Mouse (Mus musculus): Measurements from ENCODE around the gene Cacnb4.

Cacnb4 gene

GRCm38 (mm10) chr2:52516534-52516933 lies 160.1 kb downstream of the Cacnb4 start:
- DNase-seq = no peak

GRCm38 (mm10) chr2:52512865-52513388 lies 163.7 kb downstream of the Cacnb4 start:
- no peak for DNase-seq

GRCm38 (mm10) chr2:52512206-52512605 lies 164.4 kb downstream of the Cacnb4 start:
- peak in 1 of 2 experiments; percentile 35 for DNase-seq

- DNase-seq = peak; percentile 35 to 42
Observed at GRCm38 (mm10) chr2:52511799-52512198, 164.8 kb downstream of the Cacnb4 start.

- no peak for DNase-seq
Observed at GRCm38 (mm10) chr2:52509779-52510500, 166.7 kb downstream of the Cacnb4 start.

- DNase-seq = no peak
Observed at GRCm38 (mm10) chr2:52505164-52505563, 171.5 kb downstream of the Cacnb4 start.

GRCm38 (mm10) chr2:52504762-52505161 lies 171.9 kb downstream of the Cacnb4 start:
- peak; percentile 56 to 59 for DNase-seq

GRCm38 (mm10) chr2:52499849-52500262 lies 176.8 kb downstream of the Cacnb4 start:
- peak; percentile 39 to 47 for DNase-seq

GRCm38 (mm10) chr2:52499101-52499537 lies 177.5 kb downstream of the Cacnb4 start:
- peak; percentile 60 to 76 for DNase-seq

GRCm38 (mm10) chr2:52495097-52495694 lies 181.4 kb downstream of the Cacnb4 start:
- no peak for DNase-seq

- no peak for DNase-seq
Observed at GRCm38 (mm10) chr2:52494274-52494673, 182.4 kb downstream of the Cacnb4 start.

GRCm38 (mm10) chr2:52492867-52493266 lies 183.8 kb downstream of the Cacnb4 start:
- no peak for DNase-seq

- DNase-seq = no peak
Observed at GRCm38 (mm10) chr2:52489840-52490239, 186.8 kb downstream of the Cacnb4 start.

GRCm38 (mm10) chr2:52483496-52483895 lies 193.1 kb downstream of the Cacnb4 start:
- no peak for DNase-seq

- DNase-seq = no peak
Observed at GRCm38 (mm10) chr2:52480476-52480875, 196.2 kb downstream of the Cacnb4 start.

GRCm38 (mm10) chr2:52478501-52478900 lies 198.1 kb downstream of the Cacnb4 start:
- no peak for DNase-seq

GRCm38 (mm10) chr2:52477550-52477907 lies 199.1 kb downstream of the Cacnb4 start:
- DNase-seq = no peak

GRCm38 (mm10) chr2:52476801-52477549 lies 199.7 kb downstream of the Cacnb4 start:
- no peak for DNase-seq

GRCm38 (mm10) chr2:52475854-52476253 lies 200.8 kb downstream of the Cacnb4 start:
- peak; percentile 76 to 79 for DNase-seq

- DNase-seq = no peak
Observed at GRCm38 (mm10) chr2:52474570-52474969, 202.1 kb downstream of the Cacnb4 start.

- DNase-seq = peak in 1 of 2 experiments; percentile 28
Observed at GRCm38 (mm10) chr2:52471545-52472291, 204.9 kb downstream of the Cacnb4 start.

GRCm38 (mm10) chr2:52470044-52470560 lies 206.5 kb downstream of the Cacnb4 start:
- DNase-seq = no peak
